Mouse (Mus musculus) megakaryocyte, embryonic 14.5 days (primary cell): ENCODE data around the gene Pnisr. TPM values are rescaled to one million over a fixed set of nuclear protein-coding genes. Genes with fewer than 3 reads are reported as not detected.

Source experiments
- H3K27me3 ChIP-seq: replicated peaks from 2 replicates; pipeline ENCODE3; 2012; ENCODE audit warnings: inconsistent platforms
- H3K36me3 ChIP-seq: replicated peaks from 2 replicates; pipeline ENCODE3; 2012; ENCODE audit warnings: low read length, inconsistent platforms, mixed read lengths
- H3K4me1 ChIP-seq: 2 replicates; pipeline ENCODE4 v1.6.1; 2012; ENCODE audit warnings: inconsistent platforms
- H3K4me3 ChIP-seq: replicated peaks from 2 replicates; pipeline ENCODE3; 2012; ENCODE audit warnings: moderate library complexity, mild to moderate bottlenecking, inconsistent platforms
- H3K9me3 ChIP-seq: 2 replicates; pipeline ENCODE4 v1.6.1; 2012; ENCODE audit warnings: inconsistent platforms
- FLI1 ChIP-seq: IDR thresholded peaks from 2 replicates; pipeline ENCODE4 v1.6.1; 2012; ENCODE audit warnings: low read length, inconsistent platforms, mixed read lengths
- GATA1 ChIP-seq: IDR thresholded peaks from 3 replicates; pipeline ENCODE4 v1.6.1; 2012; ENCODE audit warnings: mixed read lengths, low read length, inconsistent platforms, borderline replicate concordance
- polyA plus RNA-seq: library from polyadenylated mRNA; stranded (reverse); fragments of >175 nt; gene quantifications from 2 replicates; pipeline ENCODE4 v1.2.3, GENCODE M21; 2012; ENCODE audit warnings: low replicate concordance; ENCODE audit not compliant: insufficient read depth

Pnisr gene
- polyA plus RNA-seq, 1 experiment, result 18.9 TPM

DNA sequence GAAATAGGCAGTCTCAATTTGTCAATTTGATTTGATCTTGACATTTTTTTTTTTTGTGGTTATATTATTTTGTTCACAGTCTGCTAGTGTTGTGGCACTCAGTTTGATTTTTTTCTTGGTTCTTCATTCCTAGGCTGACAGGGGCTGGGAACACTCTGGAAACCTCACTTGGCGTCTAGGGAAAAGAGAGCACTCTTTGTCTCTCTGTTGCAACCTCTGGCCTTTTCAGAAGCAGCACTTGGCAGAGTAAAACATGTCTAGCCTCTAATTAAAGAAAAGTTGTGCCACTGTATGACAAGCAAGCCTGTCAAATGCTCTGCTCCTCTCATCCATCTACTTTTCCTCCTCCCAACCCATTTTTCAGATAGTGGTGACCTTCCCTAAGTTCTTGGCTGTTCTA is 10.1 kb downstream of the Pnisr start:
- no peak for TF ChIP-seq GATA1
- TF ChIP-seq FLI1, result no peak
- Histone ChIP-seq H3K9me3 (no peaks in the 10 kb centered on the region), H3K4me1 (peaks cover 6% of the 10 kb centered on the region), H3K27me3 (no peaks in the 10 kb centered on the region), H3K36me3 (peaks cover 89% of the 10 kb centered on the region), H3K4me3 (no peak overlapping the region)

DNA sequence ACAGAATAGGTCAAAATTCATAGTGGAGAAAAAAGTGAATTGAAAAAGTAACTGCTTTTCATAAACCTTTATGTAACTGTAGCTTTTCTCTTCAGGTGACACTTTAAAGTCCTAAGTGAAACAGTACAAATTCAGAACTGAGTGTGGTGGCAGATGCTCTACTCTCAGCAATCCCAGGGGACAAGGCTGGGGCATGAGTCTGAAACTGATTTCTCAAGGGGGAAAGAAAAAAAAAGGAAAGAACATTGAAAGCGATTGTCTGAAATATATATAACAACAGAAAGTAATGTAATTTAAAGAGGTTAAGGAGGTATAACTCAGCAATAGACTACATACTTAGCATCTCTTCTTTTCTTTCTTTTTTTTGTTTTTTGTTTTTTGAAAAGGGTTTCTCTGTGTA is 17.8 kb downstream of the Pnisr start:
- Histone ChIP-seq H3K9me3 (no peaks in the 10 kb centered on the region), H3K4me3 (no peak overlapping the region), H3K27me3 (no peaks in the 10 kb centered on the region), H3K36me3 (peaks cover 80% of the 10 kb centered on the region), H3K4me1 (no peaks in the 10 kb centered on the region)
- no peak for TF ChIP-seq GATA1
- no peak for TF ChIP-seq FLI1

DNA sequence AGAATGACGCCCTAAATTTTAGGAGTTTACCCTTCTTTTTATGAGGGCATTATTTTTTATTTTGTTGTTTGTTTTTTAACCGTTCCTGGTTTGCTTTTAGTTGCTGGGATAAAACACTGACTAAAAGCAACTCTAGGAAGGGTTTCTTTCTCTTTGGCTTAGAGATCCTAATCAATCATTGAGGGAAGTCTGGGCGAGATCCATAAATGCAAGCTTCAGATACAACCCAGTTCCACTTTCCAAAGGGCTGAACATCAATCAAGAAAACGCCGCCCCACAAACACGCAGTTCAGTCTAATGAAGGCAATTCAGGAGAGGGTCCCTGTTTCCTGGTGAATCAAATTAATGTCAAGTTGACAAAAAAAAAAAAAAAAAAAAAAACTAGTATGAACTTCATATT is 31.4 kb downstream of the Pnisr start:
- Histone ChIP-seq H3K9me3 (no peaks in the 10 kb centered on the region), H3K36me3 (peaks cover 39% of the 10 kb centered on the region), H3K27me3 (no peaks in the 10 kb centered on the region), H3K4me3 (peak overlapping the region; percentile 95), H3K4me1 (peaks cover 18% of the 10 kb centered on the region)
- TF ChIP-seq GATA1 (no peak), FLI1 (no peak)

DNA sequence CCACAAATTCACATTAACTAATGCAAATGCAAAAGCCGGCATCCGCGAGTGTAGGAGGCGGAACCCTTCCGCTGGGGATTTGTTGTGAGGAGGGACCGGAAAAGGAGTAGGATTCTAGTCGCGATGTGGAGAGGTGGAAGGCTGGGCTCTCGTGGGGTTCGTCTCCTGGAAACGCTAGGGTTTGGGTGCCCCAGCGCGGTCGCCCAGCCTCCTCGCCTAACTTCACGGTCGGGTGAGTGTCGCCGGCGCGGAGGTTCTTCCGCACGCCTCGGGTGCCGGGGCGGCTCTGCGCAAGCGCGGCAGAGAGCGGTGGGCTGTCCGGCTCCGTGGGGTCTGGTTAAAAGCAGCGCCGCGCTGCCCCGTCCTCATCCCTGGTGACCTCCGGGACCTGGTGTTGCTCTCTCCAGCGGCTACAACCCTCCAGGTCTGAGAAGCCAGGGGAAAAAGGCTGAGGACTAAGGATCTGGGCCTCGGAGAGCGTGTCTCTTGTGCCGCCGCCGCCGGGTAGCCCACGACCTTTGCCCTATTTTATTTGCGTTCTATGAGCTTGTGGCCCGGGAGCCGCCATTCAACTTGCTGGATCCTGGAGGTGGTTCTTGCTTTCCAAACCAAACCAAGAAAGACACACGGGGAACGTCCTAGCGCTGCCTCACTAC is 32.3 kb downstream of the Pnisr start, which contains the start of gene Coq3:
Coq3 (plus strand) TSS at position 109 of the 656 bp plus-strand sequence.
- Histone ChIP-seq H3K4me3 (peak within 1 kb of the TSS; percentile 95), H3K4me1 (peaks cover 18% of the 10 kb centered on the region), H3K27me3 (no peaks in the 10 kb centered on the region), H3K9me3 (no peaks in the 10 kb centered on the region), H3K36me3 (peaks cover 32% of the 10 kb centered on the region)
- TF ChIP-seq GATA1, result no peak

DNA sequence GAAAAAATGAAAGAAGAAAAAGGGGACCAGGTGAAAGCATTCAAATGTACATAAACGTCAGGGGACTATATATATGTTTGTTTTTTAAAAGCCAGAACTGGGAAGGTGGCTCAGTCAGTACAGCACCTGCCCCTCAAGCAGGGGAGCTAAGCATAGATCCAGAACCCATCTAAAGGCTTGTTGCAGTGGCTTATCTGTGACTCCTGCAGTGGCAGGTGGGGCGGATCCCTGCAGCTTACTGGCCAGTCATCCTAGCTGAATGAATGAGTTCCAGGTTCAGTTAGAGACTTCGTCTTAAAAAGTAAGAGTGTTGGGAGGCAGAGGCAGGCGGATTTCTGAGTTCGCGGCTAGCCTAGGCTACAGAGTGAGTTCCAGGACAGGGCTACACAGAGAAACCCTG is 35.4 kb downstream of the Pnisr start:
- no peak overlapping the region for H3K4me3 ChIP-seq
- no peaks in the 10 kb centered on the region for H3K27me3 ChIP-seq
- peaks cover 16% of the 10 kb centered on the region for H3K4me1 ChIP-seq
- peaks cover 11% of the 10 kb centered on the region for H3K36me3 ChIP-seq
- no peaks in the 10 kb centered on the region for H3K9me3 ChIP-seq
- TF ChIP-seq FLI1 (no peak), GATA1 (no peak)

DNA sequence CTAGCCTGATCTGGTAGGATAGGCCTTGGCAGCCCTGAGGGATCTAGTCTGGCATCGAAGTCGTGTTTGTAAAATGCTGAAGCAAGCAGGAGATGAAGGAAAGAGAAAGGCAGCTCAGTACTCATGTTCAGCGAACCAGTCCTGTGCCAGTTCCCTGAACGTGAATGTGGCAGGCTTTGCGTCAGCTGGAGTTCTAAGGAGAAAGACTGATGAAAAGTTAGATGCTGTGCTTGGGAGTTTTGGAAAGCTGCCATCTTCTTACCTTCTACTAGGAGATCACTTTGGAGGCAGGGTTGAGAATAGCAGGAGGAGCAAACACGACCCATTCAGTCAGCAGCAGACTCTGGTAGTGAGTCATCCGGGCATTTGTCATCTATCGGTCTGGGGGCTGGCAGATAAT is 38.4 kb downstream of the Pnisr start:
- peaks cover 10% of the 10 kb centered on the region for H3K36me3 ChIP-seq
- no peaks in the 10 kb centered on the region for H3K27me3 ChIP-seq
- TF ChIP-seq FLI1 (no peak), GATA1 (no peak)
- no peak overlapping the region for H3K4me3 ChIP-seq
- H3K4me1 ChIP-seq, result peaks cover 3% of the 10 kb centered on the region
- H3K9me3 ChIP-seq, result no peaks in the 10 kb centered on the region

Other genes with a start within 250 kb of the Pnisr start
- gene Prdm13, start 161.6 kb upstream of the Pnisr start, polyA plus RNA-seq, result not detected in 2 replicates
- 1.8 TPM in 1 of 2 replicates, not detected in the other for gene Ccnc, start 119.9 kb upstream of the Pnisr start, polyA plus RNA-seq
- 0.58 and 0.96 TPM in 2 replicates for gene Usp45, start 80.4 kb upstream of the Pnisr start, polyA plus RNA-seq
- gene Tstd3, start 80.4 kb upstream of the Pnisr start, polyA plus RNA-seq, result 8.2 and 12.7 TPM in 2 replicates
- gene Coq3, start 32.1 kb downstream of the Pnisr start, polyA plus RNA-seq, result 0.83 and 5.2 TPM in 2 replicates
- 1.4 TPM in 1 of 2 replicates, not detected in the other for gene Faxc, start 83.7 kb downstream of the Pnisr start, polyA plus RNA-seq